Mouse (Mus musculus) inflammation-experienced regulatory T-cells, adult 6 months (primary cell): ENCODE measurements around the gene Map4k1. TPM values are rescaled to one million over a fixed set of nuclear protein-coding genes. Genes with fewer than 3 reads are reported as not detected.
A peak's percentile ranks its signal among the peaks of the same experiment; 100 is the strongest.

Experiments
- ATAC-seq: one replicate; pipeline ENCODE4 v1.8.0; 2017
- polyA plus RNA-seq, 3 experiments: library from polyadenylated mRNA; unstranded; fragments of 100-300 nt; shearing (Covaris generic); gene quantifications; one replicate each; pipeline ENCODE4 v1.2.1; 2017

The Map4k1 gene
- polyA plus RNA-seq, 3 experiments from 2014 or later: 98.7 to 130 (median 111) TPM

DNA sequence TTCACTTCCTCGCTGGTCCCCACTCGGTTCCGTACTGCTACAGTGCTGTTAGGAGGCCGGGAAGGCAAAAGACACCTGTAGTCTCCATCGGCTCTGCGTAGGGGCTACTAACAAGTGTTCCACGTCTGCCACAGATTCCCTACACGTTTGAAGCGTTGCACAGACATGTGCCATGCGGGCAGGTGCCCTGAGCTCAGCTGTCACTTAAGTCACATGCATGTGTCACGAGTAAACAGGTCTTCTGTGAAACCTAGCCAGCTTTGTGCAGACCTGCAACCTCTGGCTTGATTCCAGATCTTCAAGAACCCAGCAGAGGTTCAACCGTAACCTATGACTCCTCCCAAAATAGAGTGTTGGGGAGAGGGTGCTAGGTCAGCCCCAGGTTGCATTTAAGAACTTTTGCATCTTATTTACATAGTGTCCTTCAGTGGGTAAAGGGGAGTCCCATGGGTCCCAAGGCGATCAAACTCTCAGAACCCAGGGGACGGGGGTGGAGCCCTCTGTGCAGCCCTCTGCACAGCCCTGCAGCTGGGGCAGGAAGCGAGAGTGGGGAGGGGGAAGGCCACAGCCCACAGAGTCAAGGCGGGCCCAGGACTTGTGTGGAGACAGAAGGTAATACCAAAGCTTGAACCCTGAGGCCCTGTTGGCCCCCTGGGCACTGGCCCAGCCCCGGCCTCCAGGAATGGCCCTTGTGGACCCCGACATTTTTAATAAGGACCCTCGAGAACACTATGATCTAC, 594 bp downstream of the Map4k1 start:
- peak; percentile 80 for ATAC-seq

DNA sequence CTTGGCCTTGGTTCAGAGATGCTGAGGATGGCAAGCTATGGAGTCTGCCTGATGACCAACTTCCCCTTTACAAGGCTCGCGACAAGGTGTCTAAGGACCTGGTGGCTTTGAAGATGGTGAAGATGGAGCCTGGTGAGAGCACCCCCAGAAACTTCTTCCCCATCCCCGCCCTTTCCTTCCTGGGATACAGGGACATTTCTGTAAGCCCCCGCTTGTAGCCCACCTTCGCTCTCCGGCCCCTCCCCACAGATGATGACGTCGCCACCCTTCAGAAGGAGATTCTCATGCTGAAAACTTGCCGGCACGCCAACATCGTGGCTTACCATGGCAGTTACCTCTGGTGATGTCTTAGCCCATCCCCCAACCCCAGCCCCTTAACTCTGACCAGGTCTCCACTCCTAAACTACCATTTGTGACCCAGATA, 1.3 kb downstream of the Map4k1 start:
- ATAC-seq: no peak

DNA sequence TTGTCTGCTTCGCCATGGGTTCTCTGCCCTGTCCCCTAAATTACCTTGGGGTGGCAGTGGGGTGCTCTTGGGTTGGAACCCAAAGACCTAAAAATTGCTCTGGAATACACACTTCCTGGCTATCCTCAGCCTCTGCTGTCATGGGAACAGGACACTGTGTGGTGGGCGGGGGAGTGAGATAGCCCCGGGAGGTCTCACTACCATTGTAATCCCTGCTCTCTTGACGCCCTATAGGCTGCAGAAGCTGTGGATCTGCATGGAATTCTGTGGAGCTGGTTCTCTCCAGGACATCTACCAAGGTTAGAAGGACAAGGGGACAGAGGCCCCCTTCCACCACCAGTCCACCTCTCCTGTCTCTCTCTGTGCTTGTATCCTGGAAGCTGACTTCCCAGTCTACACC, 2.0 kb downstream of the Map4k1 start:
- no peak for ATAC-seq

DNA sequence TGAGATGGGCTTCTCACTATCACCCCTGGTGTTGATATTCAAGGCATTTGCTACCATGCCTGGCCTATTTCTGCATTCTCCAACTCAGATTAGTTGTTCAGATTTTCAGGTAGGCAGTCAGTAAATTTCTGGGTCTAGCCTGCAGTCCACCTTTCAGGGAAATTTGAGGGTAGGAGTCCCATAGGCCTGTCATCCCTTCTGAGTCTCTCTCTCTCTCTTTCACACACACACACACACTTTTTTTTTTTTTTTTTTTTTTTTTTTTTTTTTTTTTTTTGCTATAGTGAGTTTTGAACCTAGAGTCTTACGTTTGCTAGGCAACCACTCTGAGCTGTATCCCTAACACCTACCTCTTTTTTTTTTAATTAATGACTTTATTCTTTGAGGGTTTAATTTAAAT, 2.6 kb downstream of the Map4k1 start:
- no peak for ATAC-seq

DNA sequence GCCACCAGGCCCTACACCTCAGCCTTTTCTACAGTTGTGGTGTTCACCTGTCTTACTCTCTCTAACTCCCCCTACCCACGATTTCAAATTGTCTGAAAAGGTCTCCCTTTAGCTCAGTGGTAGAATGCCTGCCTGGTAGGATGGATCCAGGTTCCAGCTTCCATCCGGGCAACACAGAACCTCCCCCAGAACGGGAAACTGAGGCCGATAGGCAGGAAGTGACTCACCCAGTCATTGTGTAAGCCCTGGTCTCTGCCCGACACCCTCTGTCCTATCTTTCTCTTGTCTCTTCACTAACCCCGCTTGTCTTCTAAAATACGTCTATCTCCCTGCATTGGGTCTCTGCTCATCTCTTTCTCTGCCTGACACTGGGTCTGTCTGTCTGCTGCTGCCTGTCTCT, 3.4 kb downstream of the Map4k1 start:
- no peak for ATAC-seq

DNA sequence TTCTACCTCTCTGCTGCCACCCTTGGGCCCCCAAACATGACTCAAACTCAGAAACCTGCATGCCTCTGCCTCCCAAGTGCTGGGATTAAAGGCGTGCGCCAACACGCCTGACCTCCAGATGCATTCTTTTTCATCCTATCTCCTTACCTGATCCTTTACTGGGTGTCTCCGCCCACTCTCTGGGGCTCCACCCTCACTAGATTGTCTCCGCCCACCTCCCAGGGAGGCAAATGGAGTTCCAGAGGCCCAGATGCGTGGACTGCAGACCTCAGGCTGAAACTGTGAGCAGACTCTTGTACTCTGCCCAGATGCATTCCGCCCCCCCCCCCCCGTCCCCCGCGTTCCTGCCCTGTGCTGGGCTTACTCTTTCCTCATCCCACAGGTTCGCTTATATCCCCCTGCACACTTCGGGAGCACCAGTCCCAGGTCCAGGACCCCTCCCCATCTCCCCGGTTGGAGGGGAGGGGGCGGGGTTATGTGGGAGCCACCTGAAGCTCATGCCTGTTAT, 9.0 kb downstream of the Map4k1 start:
- no peak for ATAC-seq

DNA sequence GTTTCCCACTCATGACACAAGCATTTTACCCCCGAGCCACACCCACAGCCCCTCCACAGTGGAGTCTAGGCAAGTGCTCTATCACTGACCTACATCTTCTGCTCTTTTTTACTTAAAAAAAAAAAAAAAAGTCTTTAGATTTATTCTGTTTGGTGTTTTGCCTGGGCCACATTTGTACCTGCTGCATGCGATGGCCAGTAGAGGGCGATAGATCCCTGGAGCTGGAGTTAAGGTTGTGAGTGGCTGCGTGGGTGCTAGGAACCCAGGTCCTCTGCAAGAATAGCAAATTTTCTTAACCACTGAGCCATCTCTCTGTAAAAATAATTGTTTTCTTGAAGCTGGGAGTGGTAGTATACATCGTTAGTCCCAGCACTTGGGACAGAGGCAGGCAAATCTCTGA, 9.8 kb downstream of the Map4k1 start:
- no peak for ATAC-seq

DNA sequence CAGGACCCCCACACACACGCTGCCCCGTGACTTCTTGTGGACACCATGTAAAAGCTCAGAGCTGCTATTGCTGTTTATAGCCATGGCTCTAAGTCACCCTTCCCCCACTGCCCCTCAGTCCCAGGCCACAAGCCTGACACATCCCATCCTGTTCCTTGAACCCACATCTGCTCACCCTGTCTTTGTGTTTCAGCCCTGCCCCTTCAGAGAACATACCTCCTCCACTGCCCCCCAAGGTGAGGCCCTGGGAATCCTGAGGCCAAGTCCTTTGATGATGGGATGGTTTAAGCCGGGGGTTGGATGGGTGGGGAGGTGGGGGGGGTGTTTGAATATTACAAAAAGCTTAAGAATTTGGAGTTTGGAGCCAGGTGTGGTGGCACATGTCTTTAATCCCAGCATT, 11.1 kb downstream of the Map4k1 start:
- no peak for ATAC-seq

DNA sequence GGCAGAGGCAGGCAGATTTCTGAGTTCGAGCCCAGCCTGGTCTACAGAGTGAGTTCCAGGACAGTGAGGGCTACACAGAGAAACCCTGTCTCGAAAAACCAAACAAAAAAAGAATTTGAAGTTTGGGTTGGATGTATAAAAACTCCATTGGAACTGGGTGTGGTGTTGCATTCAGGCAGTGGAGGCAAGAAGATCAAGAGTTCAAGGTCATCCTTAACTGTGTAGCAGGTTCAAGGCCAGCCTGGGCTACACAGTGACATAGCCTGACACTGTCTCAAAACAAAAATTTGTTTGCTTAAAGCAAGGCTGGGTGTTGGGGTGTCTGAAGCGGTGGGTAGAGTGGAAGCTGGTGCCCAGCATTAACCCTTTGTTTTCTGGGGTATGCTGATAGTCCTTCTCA, 11.6 kb downstream of the Map4k1 start:
- ATAC-seq: no peak

DNA sequence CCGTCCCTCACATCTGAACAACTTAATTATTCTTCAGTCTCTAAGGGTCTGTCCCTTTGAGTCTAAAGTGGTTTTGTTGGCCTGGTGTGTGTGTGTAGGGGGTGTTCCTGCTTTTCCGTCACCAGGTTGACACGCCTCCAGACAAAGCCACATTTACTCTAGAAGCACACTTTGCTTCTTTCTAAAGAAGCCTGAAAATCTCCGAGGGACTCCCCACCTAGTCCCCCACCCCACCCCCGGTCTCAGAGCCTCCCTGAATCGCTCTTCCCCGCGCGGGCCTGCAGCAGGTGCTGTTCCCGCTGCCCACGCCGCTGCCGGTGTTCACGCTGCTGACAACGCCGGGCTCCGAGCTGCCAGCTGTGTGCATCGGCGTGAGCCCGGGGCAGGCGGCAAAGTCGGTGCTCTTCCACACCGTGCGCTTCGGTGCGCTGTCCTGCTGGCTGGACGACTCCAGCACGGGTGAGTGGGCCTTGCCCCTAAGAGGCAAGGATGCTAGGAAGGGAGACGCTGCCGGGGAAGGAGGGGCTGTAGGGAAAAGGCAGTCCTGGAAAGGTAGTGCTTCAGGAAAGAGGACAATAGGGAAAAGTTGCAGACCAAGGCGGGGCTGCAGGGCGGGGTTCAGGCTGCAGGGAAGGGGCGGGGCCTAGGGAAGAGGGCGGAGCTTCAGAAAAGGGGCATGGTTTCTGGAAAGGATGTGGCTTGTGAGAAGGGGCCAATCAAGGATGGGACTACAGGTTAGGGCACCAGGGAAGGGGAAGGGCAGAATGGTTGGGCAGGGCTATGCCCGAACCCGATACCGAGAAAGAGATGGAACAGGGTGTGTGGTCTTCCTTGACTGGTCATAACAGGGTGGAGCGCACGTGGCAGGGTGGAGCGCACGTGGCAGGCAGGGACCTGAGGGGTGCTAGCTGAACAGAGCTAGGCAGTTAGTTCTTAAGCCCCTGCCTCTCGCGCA, 19.1 kb downstream of the Map4k1 start:
- peak; percentile 84 for ATAC-seq

DNA sequence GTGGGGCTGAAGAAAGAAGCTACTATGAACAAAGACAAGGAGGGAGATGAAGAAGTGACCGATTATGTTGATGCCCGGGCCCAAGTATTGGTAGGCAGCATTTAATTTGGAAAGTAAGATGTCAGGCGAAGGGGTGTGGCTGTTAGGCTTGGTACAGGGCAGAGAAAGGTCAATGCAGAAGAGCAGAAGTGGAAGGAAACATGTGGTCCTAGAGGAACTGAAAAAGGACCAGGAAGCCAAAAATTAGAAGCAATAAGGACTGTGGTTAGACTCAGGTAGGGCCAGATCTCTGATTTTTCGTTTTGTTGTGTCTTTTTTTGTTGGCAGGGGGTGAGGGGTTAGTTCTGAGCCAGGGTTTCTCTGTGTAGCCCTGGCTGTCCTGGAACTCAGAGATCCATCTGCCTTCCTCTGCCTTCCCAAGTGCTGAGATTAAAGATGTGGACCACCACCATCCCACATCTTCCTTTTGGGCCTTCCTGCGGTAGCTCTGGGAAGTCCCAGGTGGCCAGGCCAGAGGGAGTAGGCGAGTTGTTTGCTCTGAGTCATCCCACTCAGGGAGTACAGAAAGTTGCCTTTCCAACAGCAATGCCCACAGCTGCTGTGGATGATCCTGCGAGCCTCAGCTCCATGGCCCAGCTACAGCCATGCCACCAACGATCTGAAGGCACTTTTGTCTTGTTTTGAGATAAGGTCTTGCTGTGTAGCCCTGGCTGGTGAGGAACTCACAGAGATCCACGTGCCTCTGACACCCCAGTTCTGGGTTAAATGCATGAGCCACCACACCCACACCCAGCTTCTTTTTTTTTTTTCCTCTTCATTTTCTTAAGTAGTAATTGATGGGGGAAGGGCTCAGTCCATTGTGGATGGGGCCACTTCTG, 25.6 kb downstream of the Map4k1 start:
- no peak for ATAC-seq

DNA sequence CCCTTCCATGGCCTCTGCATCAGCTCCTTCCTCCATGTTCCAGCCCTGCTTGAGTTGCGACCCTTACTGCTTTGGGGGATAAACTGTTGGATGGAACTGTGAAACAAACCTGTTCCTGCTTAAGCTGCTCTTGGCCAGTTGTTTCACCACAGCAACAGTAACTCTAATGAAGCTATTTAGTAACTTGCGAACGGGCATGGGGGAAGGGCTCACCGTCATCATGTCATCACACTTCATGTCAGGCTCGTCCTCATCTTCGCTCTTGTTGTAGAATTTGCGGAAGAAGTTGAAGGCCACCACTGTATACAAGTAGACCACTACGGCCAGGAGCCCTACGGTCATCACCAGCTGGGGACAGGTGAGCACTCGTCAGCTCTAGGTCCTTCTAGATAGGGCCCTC, 26.3 kb downstream of the Map4k1 start:
- ATAC-seq: no peak

DNA sequence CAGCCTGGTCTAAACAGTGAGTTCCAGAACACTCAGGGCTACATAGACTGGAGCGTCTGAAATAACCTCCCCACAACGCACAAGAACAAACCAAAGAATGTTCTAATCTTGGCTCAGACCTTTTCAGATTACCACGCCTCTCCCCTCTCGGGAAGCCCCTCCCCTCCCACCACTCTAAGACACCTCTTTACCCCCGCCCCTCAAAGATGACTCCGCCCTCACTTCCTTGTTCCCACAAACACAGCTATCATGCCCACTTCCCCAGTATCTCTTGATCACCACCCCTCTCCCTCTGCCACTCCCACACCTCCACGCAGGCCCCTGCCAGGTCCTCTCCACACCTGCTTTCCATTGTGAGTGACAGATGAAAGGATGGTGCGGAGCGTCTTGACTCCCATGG, 26.9 kb downstream of the Map4k1 start:
- ATAC-seq: no peak

DNA sequence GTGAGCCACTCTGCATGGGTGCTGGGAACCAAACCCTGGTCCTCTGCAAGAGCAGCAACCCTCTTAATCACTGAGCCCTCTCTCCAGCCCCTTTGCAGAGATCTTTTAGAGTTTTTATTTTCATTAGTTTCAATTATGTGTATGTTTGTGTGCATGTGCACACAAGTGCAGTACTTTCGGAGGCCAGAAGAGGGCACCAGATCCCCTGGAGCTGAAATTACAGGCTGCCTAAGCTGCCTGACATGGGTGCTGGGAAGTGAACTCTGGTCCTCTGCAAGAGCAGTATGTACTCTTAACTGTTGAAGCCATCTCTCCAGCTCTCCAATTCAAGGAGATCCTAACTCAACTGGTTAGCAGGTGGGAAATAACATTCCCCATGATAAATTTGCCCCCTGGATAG, 33.1 kb downstream of the Map4k1 start:
- ATAC-seq: no peak

DNA sequence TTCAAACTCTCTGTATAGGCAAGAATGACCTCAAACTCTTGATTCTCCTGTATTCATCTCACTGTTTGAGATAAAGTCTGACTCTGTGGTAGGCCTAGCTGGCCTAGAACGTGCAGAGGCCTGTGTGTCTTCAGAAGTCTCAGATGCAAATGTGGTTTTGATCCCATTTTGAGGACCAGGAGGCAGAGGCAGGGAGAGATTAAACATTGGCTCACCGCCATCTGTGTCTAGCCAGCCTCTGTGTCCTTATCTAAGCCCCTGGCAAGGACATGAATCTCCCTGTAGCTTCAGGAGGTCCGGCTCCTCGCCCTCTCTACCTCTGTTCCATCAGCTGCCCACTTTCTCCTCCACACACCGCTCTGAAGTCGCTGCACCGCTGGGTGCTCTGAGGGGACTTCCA, 34.6 kb downstream of the Map4k1 start:
- ATAC-seq: no peak

DNA sequence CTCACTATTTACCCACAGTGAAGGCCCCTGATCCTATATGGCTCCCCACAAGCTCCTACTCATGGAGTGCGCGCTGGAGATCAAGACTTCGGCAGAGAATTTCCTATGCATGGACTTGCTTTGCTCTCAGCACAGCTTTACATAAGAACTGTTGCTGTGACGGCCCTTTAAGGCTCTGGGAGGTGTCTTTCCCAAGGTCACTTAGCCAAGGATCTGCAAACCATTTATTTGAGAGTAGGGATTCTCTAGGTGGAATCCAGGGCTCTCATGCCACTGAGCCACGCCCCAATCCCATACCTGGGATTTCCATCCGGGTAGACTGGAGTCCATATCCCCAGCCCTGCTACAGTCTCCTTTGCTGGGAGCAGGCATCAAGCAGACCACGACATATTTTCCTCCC, 35.4 kb downstream of the Map4k1 start:
- ATAC-seq: no peak

DNA sequence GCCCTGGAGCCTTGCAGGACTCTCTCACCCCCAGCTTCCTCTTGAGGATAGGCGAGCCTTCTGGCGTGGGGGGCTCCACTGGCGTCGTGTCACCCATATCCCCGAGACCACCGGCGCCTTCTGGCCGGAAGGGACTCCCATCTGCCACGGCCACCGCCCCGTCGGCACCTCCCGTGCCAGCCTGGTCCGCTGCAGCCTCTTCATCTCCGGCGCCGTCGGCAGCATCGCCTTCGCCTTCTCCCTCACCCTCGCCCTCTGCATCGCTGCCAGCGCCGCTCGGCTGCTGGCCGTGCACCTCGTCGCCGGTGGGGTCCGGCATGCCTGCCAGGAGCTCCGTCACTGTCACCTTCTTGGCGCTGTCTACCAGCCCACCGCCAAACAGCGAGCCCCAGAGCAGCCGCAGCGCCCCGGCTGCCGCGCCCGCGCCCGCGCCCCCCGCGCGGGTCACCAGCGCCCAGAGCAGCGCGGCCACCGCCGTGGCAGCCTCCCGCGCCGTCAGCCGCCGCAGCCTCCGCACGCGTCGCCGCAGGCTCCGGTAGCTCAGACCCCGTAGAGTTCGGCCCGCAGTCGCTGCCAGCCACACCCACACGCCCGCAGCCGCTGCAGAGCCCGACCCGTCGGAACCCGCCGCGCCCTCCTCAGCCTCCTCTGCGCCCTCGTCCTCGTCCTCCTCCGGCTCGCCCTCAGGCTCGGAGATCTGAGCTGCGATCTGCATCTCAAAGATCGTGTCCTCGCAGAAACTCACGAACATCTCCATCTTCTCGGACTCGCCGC, 37.8 kb downstream of the Map4k1 start:
- no peak for ATAC-seq

DNA sequence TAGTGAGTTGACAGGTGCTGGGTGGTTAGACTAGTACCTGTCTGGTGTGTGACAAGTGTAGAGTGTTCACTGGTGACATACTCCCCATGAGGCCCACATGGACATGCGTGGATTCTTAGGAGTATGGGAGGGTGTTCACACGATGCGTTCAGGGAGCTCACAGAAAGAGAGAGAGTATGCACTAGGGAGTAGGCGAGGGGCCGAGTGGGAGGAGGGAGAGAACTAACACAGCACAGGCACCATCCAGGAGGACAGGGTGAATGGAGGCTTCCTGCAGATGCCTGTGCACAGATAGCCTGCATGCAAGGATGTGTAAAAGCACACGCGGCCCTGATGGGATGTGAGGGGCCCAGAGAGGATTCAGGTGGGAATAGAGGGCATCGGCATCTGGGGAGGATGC, 40.6 kb downstream of the Map4k1 start:
- ATAC-seq: no peak

DNA sequence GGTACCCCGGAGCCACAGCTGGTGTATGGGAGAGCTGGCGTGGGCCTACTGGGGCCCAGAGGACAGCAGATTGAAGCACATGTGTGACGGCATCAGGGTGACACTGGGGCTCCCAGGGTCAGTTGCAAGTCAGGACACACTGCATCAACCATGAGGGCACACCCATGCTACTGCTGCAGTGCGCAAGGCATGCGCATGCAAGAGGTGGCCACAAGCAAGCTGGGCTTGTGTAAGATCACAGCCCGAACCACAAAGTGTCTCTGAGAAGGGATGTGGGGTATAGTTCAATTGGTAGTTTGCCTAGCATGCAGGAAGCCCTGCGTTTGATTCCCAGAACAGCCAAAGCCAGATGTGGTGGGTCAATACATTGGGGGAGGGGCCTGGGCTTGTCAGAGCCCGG, 41.7 kb downstream of the Map4k1 start:
- no peak for ATAC-seq

DNA sequence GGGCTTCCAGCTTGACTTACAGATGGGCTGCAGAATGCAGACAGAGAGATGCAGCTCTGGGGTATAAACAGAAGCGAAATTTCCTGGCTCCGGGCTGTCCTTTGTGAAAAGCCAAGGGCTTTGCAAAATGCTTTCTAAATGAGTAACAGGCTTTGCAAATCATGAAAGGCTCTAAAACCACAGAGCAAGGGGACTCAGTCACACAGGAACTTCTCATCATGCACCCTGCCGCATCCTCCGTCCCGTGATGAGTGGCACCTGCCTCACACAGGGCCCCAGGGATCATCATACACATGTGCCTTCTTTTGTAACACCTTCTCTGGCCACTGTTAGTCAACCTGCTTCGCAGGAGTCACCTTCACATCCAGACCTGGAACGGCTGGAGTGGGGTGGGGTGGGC, 43.7 kb downstream of the Map4k1 start:
- ATAC-seq: peak; percentile 90

DNA sequence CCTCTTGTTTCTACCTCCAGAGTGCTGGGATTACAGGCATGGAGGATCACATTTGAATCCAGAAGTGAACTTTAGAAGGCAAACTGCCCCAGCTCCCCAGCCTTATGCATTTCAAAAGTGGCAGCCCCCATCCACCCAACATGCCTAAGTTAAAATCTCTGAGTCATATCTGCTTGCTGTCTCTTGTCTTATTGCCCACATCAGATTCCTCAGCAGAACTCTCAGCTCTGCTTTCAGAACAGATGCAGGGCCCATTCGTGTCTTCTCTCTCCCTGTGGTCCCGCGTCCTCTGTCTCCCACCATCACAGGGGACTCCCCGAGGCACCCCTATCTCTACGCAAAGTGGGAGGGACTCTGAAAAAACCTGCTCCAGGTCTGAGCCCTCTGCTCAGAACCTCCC, 44.3 kb downstream of the Map4k1 start:
- peak; percentile 59 for ATAC-seq

DNA sequence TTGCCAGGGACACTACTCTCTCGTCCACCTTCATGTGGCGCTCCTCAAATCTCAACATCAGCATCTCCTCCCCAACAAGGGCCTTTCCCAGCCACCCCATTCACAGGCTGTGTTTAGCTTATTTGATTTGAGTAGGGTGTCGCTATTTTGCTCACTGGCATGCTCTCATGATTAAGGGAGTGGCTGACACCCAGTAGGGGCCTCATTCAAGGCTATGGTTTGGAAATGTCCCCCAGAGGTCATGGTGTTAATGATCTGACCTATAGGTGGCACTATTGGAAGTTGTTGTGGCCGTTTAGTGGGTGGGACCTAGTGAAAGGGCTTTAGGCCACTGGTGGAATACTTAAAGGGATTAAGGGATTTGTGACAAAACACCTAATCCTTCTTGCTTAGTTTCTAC, 45.0 kb downstream of the Map4k1 start:
- no peak for ATAC-seq
